Mouse (Mus musculus) intestine, postnatal 0 days (tissue): ENCODE measurements around the gene Mrps34. TPM values are rescaled to one million over a fixed set of nuclear protein-coding genes. Genes with fewer than 3 reads are reported as not detected.
A peak's percentile ranks its signal among the peaks of the same experiment; 100 is the strongest.

Experiments used
- ATAC-seq: fragments of 200-750 bp; cut with Nextera tagmentation; 2 replicates; pipeline ENCODE4 v1.8.0; 2017; ENCODE audit warnings: mild to moderate bottlenecking, moderate TSS enrichment, moderate library complexity
- H3K27ac ChIP-seq: fragments of 300-500 bp; sonication (generic); 2 replicates; pipeline ENCODE4 v1.5.1; 2014; ENCODE audit warnings: mild to moderate bottlenecking, low read depth, low read length, moderate library complexity
- H3K27me3 ChIP-seq: fragments of 300-500 bp; sonication (generic); replicated peaks from 2 replicates; pipeline ENCODE4 v1.6.1; 2014; ENCODE audit warnings: low read length, mixed read lengths; ENCODE audit not compliant: control insufficient read depth, insufficient read depth
- H3K36me3 ChIP-seq: fragments of 300-500 bp; sonication (generic); 2 replicates; pipeline ENCODE4 v1.6.1; 2014; ENCODE audit warnings: mild to moderate bottlenecking, moderate library complexity; ENCODE audit not compliant: control insufficient read depth, insufficient read depth
- H3K4me1 ChIP-seq: fragments of 300-500 bp; sonication (generic); replicated peaks from 2 replicates; pipeline ENCODE4 v1.6.1; 2014; ENCODE audit warnings: antibody characterized with exemption, low read length, mixed read lengths; ENCODE audit not compliant: control insufficient read depth, insufficient read depth
- H3K4me2 ChIP-seq: fragments of 300-500 bp; sonication (generic); replicated peaks from 2 replicates; pipeline ENCODE4 v1.6.1; 2014; ENCODE audit warnings: low read depth, mild to moderate bottlenecking, moderate library complexity
- H3K4me3 ChIP-seq: fragments of 300-500 bp; sonication (generic); 2 replicates; pipeline ENCODE4 v1.5.1; 2014; ENCODE audit warnings: low read depth, low read length
- H3K9ac ChIP-seq: fragments of 300-500 bp; sonication (generic); 2 replicates; pipeline ENCODE4 v1.6.1; 2014; ENCODE audit warnings: mild to moderate bottlenecking, low read depth, low read length
- H3K9me3 ChIP-seq: fragments of 300-500 bp; sonication (generic); 2 replicates; pipeline ENCODE4 v1.6.1; 2016; ENCODE audit warnings: mixed run types; ENCODE audit not compliant: control insufficient read depth
- CTCF ChIP-seq: sonication (generic); IDR thresholded peaks from 2 replicates; pipeline ENCODE4 v1.5.1; 2016; ENCODE audit warnings: low read depth, mild to moderate bottlenecking, control low read depth, antibody characterized with exemption, moderate library complexity
- WGBS: fragments of 180-500 bp; shearing (Covaris S2); extraction: QIAGEN DNeasy Blood & Tissue Kit; methylation state at CpG from one replicate; pipeline ENCODE4 v1.1.7; 2014; 5-methylcytosine and 5-hydroxymethylcytosine counted together
- polyA plus RNA-seq: library from polyadenylated mRNA; unstranded; fragments of >200 nt; fragmentation: Nextera tagmentation; extraction: Ambion mirVana; gene quantifications from 2 replicates; pipeline ENCODE4 v1.2.1, GENCODE M21; 2015

Gene Mrps34
- polyA plus RNA-seq, 1 experiment from 2014 or later: 132 TPM

GRCm38 (mm10) chr17:24886134-24886931 is 8.6 kb upstream of the Mrps34 start, which contains the start of the genes Nubp2 and Spsb3:
Gene Nubp2 (minus strand): TSS chr17:24886349.
Gene Spsb3 (plus strand): TSS chr17:24886643.
- peak within 1 kb of the TSS; percentile 79 for H3K27ac ChIP-seq
- TF ChIP-seq CTCF: peak; percentile 44
- peak within 1 kb of the TSS; percentile 79 for H3K9ac ChIP-seq
- 0% methylated on average over 69 of the region's 69 CpGs for WGBS
- peaks cover 44% of the 10 kb centered on the region for H3K36me3 ChIP-seq
- peaks cover 12% of the 10 kb centered on the region; the same call in 1 of the 2 replicates for H3K4me1 ChIP-seq
- ATAC-seq: peak; percentile 96
- no peaks in the 10 kb centered on the region for H3K9me3 ChIP-seq
- peak within 1 kb of the TSS; percentile 78 for H3K4me3 ChIP-seq
- H3K27me3 ChIP-seq: no peaks in the 10 kb centered on the region
- H3K4me2 ChIP-seq: peak within 1 kb of the TSS; percentile 77

DNA sequence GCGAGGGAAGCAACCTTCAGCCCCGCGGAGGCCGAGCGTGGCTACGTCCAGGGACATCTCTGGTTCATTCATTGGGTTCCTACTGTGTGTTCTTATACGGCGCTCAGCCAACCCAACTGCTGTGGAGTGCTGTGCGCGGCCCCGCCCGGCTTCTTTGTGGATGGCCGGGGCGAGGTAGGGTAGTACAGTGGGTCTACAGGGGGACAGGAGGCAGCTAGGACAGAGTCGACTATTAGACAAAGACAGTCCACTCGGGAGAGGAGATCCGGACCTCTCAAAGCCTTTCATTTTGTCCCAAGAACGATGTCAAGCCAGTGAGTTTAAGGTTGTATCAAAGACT is 8.0 kb upstream of the Mrps34 start:
- Histone ChIP-seq H3K27me3 (no peaks in the 10 kb centered on the region), H3K4me1 (peaks cover 12% of the 10 kb centered on the region; the same call in 1 of the 2 replicates), H3K9me3 (no peaks in the 10 kb centered on the region), H3K4me3 (peak overlapping the region; percentile 76), H3K4me2 (peak overlapping the region; percentile 68), H3K36me3 (peaks cover 46% of the 10 kb centered on the region), H3K27ac (peak overlapping the region; percentile 79), H3K9ac (peak overlapping the region; percentile 79)
- under 1% methylated on average over 18 of the region's 18 CpGs for WGBS
- TF ChIP-seq CTCF: no peak
- ATAC-seq: no peak

DNA sequence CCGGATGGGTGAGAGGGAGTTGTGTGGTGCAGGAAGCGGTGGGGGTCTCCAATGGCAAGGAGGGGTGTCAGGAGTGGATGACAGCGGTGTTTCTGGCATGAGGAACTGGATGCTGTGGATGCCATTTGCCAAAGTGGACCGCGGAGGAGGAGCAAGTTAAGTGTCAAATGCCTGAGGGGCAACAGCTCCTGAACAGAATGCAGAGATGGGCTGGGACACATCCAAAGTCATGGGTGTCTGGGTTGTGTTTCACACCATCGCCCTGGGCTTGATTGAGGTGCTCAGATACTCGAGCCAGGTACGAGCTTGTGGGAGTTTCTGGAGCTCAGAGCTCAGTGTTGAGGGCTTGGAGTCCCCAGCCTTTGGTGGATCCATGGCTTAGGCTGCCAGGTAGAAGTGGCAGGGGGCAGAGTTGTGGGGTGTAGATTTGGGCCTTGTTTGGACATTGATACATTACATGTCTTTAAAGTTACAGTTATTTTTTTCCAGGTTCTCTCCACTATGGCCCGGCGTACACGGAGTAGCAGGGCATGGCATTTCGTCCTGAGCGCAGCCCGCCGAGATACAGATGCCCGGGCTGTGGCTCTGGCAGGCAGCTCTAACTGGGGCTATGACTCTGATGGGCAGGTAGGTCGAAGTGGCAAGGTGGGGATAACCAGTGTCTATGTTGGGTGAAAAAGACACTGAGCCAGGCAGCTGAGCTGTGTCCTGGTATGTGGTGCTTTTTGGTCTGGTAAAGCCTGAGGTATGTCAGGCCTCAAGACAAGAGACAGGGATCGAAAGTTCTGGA is 7.4 kb upstream of the Mrps34 start:
- H3K27me3 ChIP-seq: no peaks in the 10 kb centered on the region
- peak overlapping the region; percentile 79; the same call in 1 of the 2 replicates for H3K27ac ChIP-seq
- no peak for ATAC-seq
- peaks cover 50% of the 10 kb centered on the region for H3K36me3 ChIP-seq
- WGBS: 59% methylated on average over 18 of the region's 18 CpGs
- no peak for TF ChIP-seq CTCF
- peak overlapping the region; percentile 76 for H3K4me3 ChIP-seq
- H3K4me2 ChIP-seq: peak overlapping the region; percentile 68
- no peaks in the 10 kb centered on the region for H3K9me3 ChIP-seq
- peaks cover 12% of the 10 kb centered on the region; the same call in 1 of the 2 replicates for H3K4me1 ChIP-seq
- peak overlapping the region; percentile 79 for H3K9ac ChIP-seq

DNA sequence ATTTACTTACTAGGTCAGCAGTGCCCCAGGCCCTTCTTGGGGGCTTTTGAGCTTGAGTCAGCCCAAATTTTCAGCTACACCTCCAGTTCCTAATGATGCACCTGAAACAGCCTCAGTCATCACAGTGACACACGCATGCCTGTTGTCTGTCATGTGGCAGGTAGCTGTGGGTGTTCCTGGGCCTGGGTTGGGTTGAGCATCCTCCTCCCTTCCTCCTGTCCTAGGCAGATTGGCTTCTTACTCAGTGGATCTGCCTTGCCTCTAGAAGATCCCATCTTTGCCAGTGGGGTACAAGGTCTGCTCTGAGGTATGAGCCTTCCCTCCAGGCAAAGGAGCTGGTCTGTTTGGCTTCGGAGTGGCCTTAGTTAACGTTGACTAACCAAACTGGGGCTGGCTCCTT is 6.1 kb upstream of the Mrps34 start:
- WGBS: 82% methylated on average over 3 of the region's 3 CpGs
- Histone ChIP-seq H3K27me3 (no peaks in the 10 kb centered on the region), H3K4me2 (no peak overlapping the region), H3K36me3 (peaks cover 50% of the 10 kb centered on the region), H3K4me3 (no peak overlapping the region), H3K9ac (no peak overlapping the region), H3K9me3 (no peaks in the 10 kb centered on the region), H3K27ac (no peak overlapping the region), H3K4me1 (peaks cover 14% of the 10 kb centered on the region; the same call in 1 of the 2 replicates)
- ATAC-seq: no peak
- TF ChIP-seq CTCF: no peak

GRCm38 (mm10) chr17:24890151-24891092 is 4.5 kb upstream of the Mrps34 start:
- no peaks in the 10 kb centered on the region for H3K27me3 ChIP-seq
- H3K9me3 ChIP-seq: no peaks in the 10 kb centered on the region
- no peak overlapping the region for H3K4me2 ChIP-seq
- no peak overlapping the region for H3K9ac ChIP-seq
- peaks cover 16% of the 10 kb centered on the region; the same call in 1 of the 2 replicates for H3K4me1 ChIP-seq
- TF ChIP-seq CTCF: no peak
- no peak overlapping the region for H3K27ac ChIP-seq
- H3K4me3 ChIP-seq: no peak overlapping the region
- ATAC-seq: no peak
- 80% methylated on average over 19 of the region's 19 CpGs for WGBS
- H3K36me3 ChIP-seq: peaks cover 40% of the 10 kb centered on the region
